Mouse (Mus musculus) myocyte (in vitro differentiated cells): ENCODE measurements around the gene Gm10964. TPM values are rescaled to one million over a fixed set of nuclear protein-coding genes. Genes with fewer than 3 reads are reported as not detected.

Experiments
- H3K27me3 ChIP-seq: one replicate; pipeline ENCODE4 v1.6.1; 2011; ENCODE audit not compliant: control insufficient read depth, insufficient read depth, insufficient read length
- H3K36me3 ChIP-seq: one replicate; pipeline ENCODE4 v1.6.1; 2011; ENCODE audit not compliant: control insufficient read depth, insufficient read depth
- H3K4me2 ChIP-seq: one replicate; pipeline ENCODE4 v1.6.1; 2011; ENCODE audit warnings: low read depth, control low read depth
- H3K4me3 ChIP-seq: one replicate; pipeline ENCODE4 v1.5.1; 2011; ENCODE audit warnings: mild to moderate bottlenecking, control low read depth, moderate library complexity
- H3K79me2 ChIP-seq: one replicate; pipeline ENCODE4 v1.6.1; 2011; ENCODE audit not compliant: control insufficient read depth, insufficient read depth
- H3ac ChIP-seq: one replicate; pipeline ENCODE4 v1.6.1; 2011; ENCODE audit not compliant: control insufficient read depth, insufficient read length
- MYOD1 ChIP-seq, 3 experiments: IDR thresholded peaks; one replicate each; pipeline ENCODE4 v1.6.1; 2011; ENCODE audit warnings: control low read depth in 2 of 3, low read depth in 2 of 3, mild to moderate bottlenecking in 2 of 3, moderate library complexity in 1 of 3; ENCODE audit not compliant: insufficient read length in 2 of 3, control insufficient read depth in 1 of 3
- MYOG ChIP-seq, 3 experiments: IDR thresholded peaks; one replicate each; pipeline ENCODE4 v1.6.1; 2011; ENCODE audit warnings: control low read depth in 2 of 3, low read depth in 2 of 3, mild to moderate bottlenecking in 2 of 3; ENCODE audit not compliant: insufficient read length in 2 of 3, control insufficient read depth in 1 of 3, insufficient read depth in 1 of 3
- POLR2A ChIP-seq: IDR thresholded peaks from one replicate; pipeline ENCODE4 v1.6.1; 2011; ENCODE audit warnings: low read depth, mild to moderate bottlenecking, control low read depth, moderate library complexity; ENCODE audit not compliant: insufficient read length
- TCF12 ChIP-seq: IDR thresholded peaks from one replicate; pipeline ENCODE4 v1.6.1; 2011; ENCODE audit warnings: mild to moderate bottlenecking, control low read depth; ENCODE audit not compliant: poor library complexity, insufficient read depth, severe bottlenecking
- TCF3 ChIP-seq: IDR thresholded peaks from one replicate; pipeline ENCODE4 v1.6.1; 2011; ENCODE audit warnings: low read depth, control low read depth; ENCODE audit not compliant: insufficient read length
- USF1 ChIP-seq: IDR thresholded peaks from one replicate; pipeline ENCODE4 v1.6.1; 2011; ENCODE audit warnings: low read depth, mild to moderate bottlenecking, control low read depth, moderate library complexity
- polyA plus RNA-seq: library from polyadenylated mRNA; unstranded; fragments of >200 nt; fragmentation: generic; extraction: Trizol; gene quantifications from one replicate; pipeline ENCODE4 v1.2.1, GENCODE M21; 2012; ENCODE audit warnings: missing spikeins

The Gm10964 gene
- polyA plus RNA-seq, 1 experiment, result not detected

DNA sequence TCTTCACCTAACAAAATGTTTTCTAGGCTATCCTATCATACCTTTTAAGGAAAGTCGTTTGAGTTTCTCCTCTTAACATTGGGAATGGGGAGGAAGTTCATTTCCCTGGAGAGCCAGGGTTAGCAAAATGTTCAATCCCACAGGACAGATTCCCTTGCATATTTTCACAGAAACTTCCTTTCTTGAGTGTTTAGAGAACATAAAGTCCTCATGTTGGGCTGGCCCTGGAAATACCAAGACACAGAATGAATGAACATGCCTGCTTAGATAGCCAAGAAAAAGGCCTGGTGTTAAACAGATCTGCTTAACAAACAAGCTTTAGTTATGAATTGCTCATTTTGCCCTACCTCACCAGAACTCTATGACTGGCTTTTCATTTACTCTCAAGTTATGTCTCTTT, 53.4 kb downstream of the Gm10964 start:
- H3K4me3 ChIP-seq, result no peak overlapping the region
- H3ac ChIP-seq, result no peak overlapping the region
- H3K79me2 ChIP-seq, result peaks cover 32% of the 10 kb centered on the region
- TF ChIP-seq USF1 (no peak), POLR2A (no peak), TCF12 (no peak), TCF3 (no peak), MYOD1 (IDR thresholded peaks at IDR 0.05; ENCODE audit: control insufficient read depth in 1 of 3, insufficient read length in 2 of 3, low read depth in 2 of 3) (no peak), MYOG (IDR thresholded peaks at IDR 0.05; ENCODE audit: control insufficient read depth in 1 of 3, insufficient read depth in 1 of 3, insufficient read length in 2 of 3, low read depth in 2 of 3) (no peak)
- no peaks in the 10 kb centered on the region for H3K36me3 ChIP-seq
- no peaks in the 10 kb centered on the region for H3K27me3 ChIP-seq
- H3K4me2 ChIP-seq, result no peak overlapping the region

Other genes starting within 250 kb of the Gm10964 start
- gene Syt6, start 164.1 kb upstream of the Gm10964 start, polyA plus RNA-seq, result 0.07 TPM
- gene Atg4a-ps, start 93.3 kb upstream of the Gm10964 start, polyA plus RNA-seq, result 0.22 TPM
- gene Olfml3, start 1.4 kb upstream of the Gm10964 start, polyA plus RNA-seq, result 15.3 TPM
- 16.7 TPM for gene Hipk1, start 52.2 kb downstream of the Gm10964 start, polyA plus RNA-seq
- 3.9 TPM for gene Dclre1b, start 70.1 kb downstream of the Gm10964 start, polyA plus RNA-seq
- 14.5 TPM for gene Ap4b1, start 70.2 kb downstream of the Gm10964 start, polyA plus RNA-seq
- gene Gm43064, start 70.2 kb downstream of the Gm10964 start, polyA plus RNA-seq, result 0.06 TPM
- gene Bcl2l15, start 93.2 kb downstream of the Gm10964 start, polyA plus RNA-seq, result 0.25 TPM
- 5.3 TPM for gene Ptpn22, start 120.4 kb downstream of the Gm10964 start, polyA plus RNA-seq
- 3.0 TPM for gene Rsbn1, start 174.8 kb downstream of the Gm10964 start, polyA plus RNA-seq
- 5.5 TPM for gene Phtf1, start 228.7 kb downstream of the Gm10964 start, polyA plus RNA-seq